Mouse (Mus musculus) brain, adult 10 weeks (tissue): Measurements from ENCODE around the gene Swi5. TPM values are rescaled to one million over a fixed set of nuclear protein-coding genes. Genes with fewer than 3 reads are reported as not detected.

Experiments used
- polyA plus RNA-seq: library from polyadenylated mRNA; stranded (reverse); fragments of 350-450 nt; fragmentation: Illumina TruSeq; extraction: RNeasy Lipid Tissue Mini Kit (QIAGEN cat#74804); gene quantifications from one replicate; pipeline ENCODE4 v1.2.3, GENCODE M21; 2015; ENCODE audit warnings: low read depth, low replicate concordance

Swi5 gene
- polyA plus RNA-seq: 488 TPM

DNA sequence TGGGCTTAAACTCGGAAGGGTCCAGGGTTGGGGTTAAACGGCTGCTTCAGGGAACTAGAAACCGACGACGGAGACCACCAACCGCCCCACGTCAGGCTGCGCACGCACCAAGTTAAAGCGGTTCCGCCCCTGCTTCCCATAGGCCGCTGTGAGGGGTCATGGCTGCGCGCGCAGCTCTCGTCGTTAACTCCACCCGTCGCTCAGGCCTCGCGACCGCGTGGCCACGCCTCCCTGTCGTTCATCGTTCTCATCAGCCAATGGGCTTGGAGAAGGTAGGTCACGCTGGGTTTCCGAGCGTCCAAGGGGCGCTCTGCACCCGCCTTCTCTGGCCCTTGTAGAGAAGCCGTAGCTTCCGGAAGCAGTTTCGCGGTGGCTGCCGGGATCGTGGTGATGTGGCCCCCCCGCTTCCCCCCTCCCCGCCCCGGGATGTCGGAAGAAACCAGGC, at the start of gene Swi5:
TSS of gene Swi5 (minus strand) at position 153 of the 445 bp plus-strand sequence.

GRCm38 (mm10) chr2:32287334-32287840, 488 bp downstream of the Swi5 start, which contains the start of gene Golga2:
Gene Golga2 (plus strand): TSS chr2:32287384.

DNA sequence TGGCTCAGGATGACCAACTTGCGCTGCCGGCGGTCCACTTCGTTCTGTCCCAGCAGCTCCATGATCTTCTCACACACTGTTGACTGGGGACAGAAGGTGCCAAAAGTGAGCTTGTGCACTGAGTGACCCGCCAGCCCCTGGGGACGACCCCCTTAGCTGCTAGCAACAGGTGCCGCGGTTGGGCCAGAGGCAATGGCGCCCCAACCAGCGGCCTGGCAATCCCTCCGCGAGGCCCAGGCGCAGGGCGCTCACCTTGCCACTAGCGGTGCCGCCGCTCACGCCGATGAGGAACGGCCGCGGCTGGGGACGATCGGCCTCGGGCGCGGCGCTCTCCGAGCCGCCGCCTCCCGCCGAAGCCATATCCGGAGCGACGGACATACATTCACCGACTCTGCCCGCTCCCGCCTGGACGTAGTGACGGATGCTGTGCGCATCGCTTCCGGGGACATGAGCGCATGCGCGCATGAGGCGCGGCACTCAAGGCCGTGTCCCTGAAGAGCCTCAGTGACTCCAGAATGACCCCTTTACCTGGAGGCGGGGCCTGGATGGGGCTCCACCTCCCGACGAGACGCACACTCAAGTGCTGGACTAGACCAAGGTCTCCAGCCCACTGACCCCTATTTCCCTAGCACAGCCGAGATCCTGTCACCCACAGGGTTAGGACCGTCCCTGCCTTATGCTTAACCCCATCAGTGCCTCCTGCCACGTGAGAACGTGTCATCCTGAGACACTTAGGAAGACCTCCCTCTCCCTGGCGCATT, 28.0 kb downstream of the Swi5 start, which contains the start of gene Uck1:
TSS of gene Uck1 (minus strand) at position 503 of the 761 bp plus-strand sequence.

DNA sequence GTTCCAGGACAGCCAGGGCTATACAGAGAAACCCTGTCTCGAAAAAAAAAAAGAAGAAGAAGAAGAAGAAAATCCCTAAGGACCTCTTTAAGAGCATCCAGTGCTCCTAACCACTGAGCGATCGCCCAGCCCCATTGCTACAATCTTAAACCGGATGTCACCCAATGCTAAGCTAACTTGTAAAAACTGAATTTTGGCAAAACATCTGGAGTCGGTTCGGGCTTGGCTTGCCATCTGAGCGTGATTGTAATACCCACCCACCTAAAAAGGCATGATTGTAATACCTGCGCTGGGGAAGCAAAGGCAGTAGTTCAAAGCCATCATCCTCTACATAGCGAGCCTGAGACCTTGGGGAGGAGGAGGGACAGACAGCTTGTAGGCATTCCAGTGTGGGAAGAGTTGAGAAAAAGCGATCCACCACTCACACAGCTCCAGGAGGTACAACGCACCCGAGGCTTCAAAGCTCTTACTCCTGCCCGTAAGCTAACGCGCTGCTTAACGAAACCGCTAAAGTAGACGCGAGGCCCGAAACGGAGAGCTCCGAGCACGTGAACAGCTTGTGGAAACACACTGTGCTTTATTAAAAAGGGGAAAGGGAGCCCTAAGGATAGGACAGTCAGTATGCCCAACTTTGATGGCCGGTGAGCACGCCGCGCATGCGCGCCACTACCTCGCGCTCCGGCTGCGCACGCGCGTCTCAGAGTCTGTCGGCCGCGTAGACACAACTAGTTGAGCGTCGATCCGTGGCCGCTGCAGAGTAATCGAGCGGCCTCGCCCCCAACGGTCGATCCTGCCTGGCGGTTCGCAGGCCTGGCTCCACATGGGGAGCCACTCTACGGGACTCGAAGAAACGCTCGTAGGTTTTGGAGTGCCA, 51.8 kb downstream of the Swi5 start, which contains the start of gene Pomt1:
TSS of gene Pomt1 (plus strand) at position 705 of the 874 bp plus-strand sequence.

Other genes with a start within 250 kb of the Swi5 start
- 4.5 TPM for gene Fam78a, start 203.2 kb downstream of the Swi5 start, polyA plus RNA-seq
- 26.8 TPM for gene Plpp7, start 192.5 kb downstream of the Swi5 start, polyA plus RNA-seq
- 104 TPM for gene Prrc2b, start 137.0 kb downstream of the Swi5 start, polyA plus RNA-seq
- gene Pomt1, start 51.5 kb downstream of the Swi5 start, polyA plus RNA-seq: 12.8 TPM
- 60.4 TPM for gene Uck1, start 27.9 kb downstream of the Swi5 start, polyA plus RNA-seq
- gene Golga2, start 691 bp downstream of the Swi5 start, polyA plus RNA-seq: 61.7 TPM
- 59.5 TPM for gene Ciz1, start 64.3 kb upstream of the Swi5 start, polyA plus RNA-seq
- 752 TPM for gene Dnm1, start 65.3 kb upstream of the Swi5 start, polyA plus RNA-seq
- 442 TPM for gene 1110008P14Rik, start 93.9 kb upstream of the Swi5 start, polyA plus RNA-seq
- gene Lcn2, start 100.2 kb upstream of the Swi5 start, polyA plus RNA-seq: 1.5 TPM
- gene Ptges2, start 107.8 kb upstream of the Swi5 start, polyA plus RNA-seq: 60.8 TPM
- 2.4 TPM for gene Naif1, start 162.4 kb upstream of the Swi5 start, polyA plus RNA-seq
- gene Slc25a25, start 163.4 kb upstream of the Swi5 start, polyA plus RNA-seq: 57.6 TPM
- gene Fam102a, start 247.3 kb upstream of the Swi5 start, polyA plus RNA-seq: 45.6 TPM